Mouse (Mus musculus): ENCODE data around the gene Cygb. TPM values are rescaled to one million over a fixed set of nuclear protein-coding genes. Genes with fewer than 3 reads are reported as not detected.
A peak's percentile ranks its signal among the peaks of the same experiment; 100 is the strongest.
"Not testable (repeated sequence)": the region's sequence is repeated elsewhere in the genome, so short reads cannot be mapped to it uniquely, and the experiment has no call there.

The Cygb gene
- total RNA-seq, 2 experiments from 2014 or later: 16.8 to 22.8 TPM

GRCm38 (mm10) chr11:116623281-116624124, 30.6 kb downstream of the Cygb start:
- intact Hi-C loops (cut with DNase I; ENCODE audit: low total_unique reads): loop anchor here (10.0 kb wide), 1 partner anchor 69 kb away; no protein-coding TSS in a partner anchor
- DNase-seq: no peak

- intact Hi-C loops (cut with DNase I; ENCODE audit: low total_unique reads): loop anchor here (10.0 kb wide), 1 partner anchor 66 kb away; no protein-coding TSS in a partner anchor
Measured at GRCm38 (mm10) chr11:116621258-116621704, 32.8 kb downstream of the Cygb start.

GRCm38 (mm10) chr11:116620559-116621253, 33.4 kb downstream of the Cygb start:
- intact Hi-C loops (cut with DNase I; ENCODE audit: low total_unique reads): loop anchor here (10.0 kb wide), 1 partner anchor 66 kb away; no protein-coding TSS in a partner anchor
- DNase-seq: peak; percentile 52

More at GRCm38 (mm10) chr11:116621258-116621704, 32.8 kb downstream of the Cygb start:
- DNase-seq: peak; percentile 86

GRCm38 (mm10) chr11:116620073-116620472, 34.0 kb downstream of the Cygb start:
- intact Hi-C loops (cut with DNase I; ENCODE audit: low total_unique reads): loop anchor here (10.0 kb wide), 1 partner anchor 65 kb away; no protein-coding TSS in a partner anchor
- DNase-seq: no peak

GRCm38 (mm10) chr11:116619561-116619960, 34.6 kb downstream of the Cygb start:
- intact Hi-C loops (cut with DNase I; ENCODE audit: low total_unique reads): no loop called here

DNA sequence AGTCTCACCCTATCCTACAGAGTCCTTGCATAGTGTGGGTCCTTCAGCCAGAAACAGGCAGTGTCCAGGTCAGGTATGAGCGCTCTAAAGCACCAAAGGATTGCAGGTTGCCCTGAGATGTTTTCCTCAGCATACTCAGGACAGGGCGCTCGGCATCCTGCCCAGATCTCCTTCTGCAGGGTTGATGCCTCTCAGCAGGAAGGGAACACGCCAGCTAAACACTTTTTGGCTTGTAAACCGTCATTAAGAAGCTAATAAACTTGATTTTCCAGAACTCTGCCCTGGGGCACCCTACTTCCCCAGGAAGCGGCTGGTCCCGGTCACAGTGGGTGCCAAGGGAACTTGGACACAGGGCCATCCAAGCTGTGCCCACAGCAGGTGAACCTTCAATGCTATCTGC, 35.0 kb downstream of the Cygb start:
- DNase-seq: no peak
- intact Hi-C loops (cut with DNase I; ENCODE audit: low total_unique reads): no loop called here

More at GRCm38 (mm10) chr11:116619561-116619960, 34.6 kb downstream of the Cygb start:
- DNase-seq: no peak

DNA sequence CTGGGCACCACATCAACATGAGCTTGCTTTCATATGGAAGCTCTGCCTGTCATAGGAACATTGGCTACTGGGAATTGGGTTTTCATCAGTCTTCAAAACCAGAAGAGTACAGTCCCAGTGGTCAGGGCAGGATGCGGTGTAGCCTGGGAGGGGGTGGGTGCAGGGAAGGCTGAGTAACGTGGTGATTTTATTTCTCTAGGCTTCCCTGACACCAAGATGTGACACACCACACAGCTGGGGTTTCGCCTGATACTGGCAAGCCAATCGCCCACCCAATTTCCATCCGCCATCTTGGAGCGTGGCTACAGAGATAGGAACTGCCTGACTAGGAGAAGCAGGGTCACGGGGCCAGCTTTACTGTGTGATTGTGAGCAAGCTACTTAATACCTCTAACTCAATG, 35.4 kb downstream of the Cygb start:
- intact Hi-C loops (cut with DNase I; ENCODE audit: low total_unique reads): no loop called here
- DNase-seq: no peak

GRCm38 (mm10) chr11:116617641-116618040, 36.5 kb downstream of the Cygb start:
- intact Hi-C loops (cut with DNase I; ENCODE audit: low total_unique reads): no loop called here
- no peak for DNase-seq

- intact Hi-C loops (cut with DNase I; ENCODE audit: low total_unique reads): no loop called here
- no peak for DNase-seq
Measured at GRCm38 (mm10) chr11:116616438-116617118, 37.5 kb downstream of the Cygb start.

DNA sequence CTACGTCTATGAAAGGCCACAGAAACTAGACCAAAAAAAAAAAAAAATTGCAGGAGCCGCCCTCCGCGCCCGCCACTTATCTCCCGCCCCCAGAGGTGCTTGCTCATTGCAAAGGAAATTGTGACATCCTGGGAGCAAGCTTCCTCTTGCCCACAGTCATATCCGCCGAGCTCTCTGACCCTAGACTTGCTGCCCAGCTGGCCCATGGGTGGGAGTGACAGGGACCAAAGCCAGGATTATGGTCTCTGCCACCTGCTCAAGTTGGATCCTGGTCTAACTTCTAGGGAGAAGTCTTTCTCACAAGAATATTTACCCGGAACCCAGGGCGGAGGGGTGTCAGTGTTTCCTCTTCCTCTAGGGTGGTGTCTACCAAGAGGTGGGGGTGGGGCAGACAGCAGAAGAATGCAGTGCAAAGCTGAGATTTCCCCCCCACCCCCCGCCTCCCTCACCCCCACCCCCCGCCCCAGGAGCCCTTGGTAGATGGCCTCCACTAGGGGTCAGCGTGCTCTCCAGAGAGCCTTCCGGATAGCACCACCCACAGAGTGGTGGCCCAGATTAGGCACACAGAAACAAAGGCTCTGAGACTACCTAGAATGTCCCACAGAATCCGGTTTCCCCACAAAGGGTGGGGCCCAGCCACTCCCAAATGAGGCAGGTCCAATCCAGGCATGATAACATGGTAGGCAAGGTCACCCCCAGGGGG, 38.2 kb downstream of the Cygb start:
- DNase-seq: peak; percentile 39
- intact Hi-C loops (cut with DNase I; ENCODE audit: low total_unique reads): no loop called here

GRCm38 (mm10) chr11:116613234-116613633, 40.9 kb downstream of the Cygb start:
- intact Hi-C loops (cut with DNase I; ENCODE audit: low total_unique reads): no loop called here
- no peak for DNase-seq

DNA sequence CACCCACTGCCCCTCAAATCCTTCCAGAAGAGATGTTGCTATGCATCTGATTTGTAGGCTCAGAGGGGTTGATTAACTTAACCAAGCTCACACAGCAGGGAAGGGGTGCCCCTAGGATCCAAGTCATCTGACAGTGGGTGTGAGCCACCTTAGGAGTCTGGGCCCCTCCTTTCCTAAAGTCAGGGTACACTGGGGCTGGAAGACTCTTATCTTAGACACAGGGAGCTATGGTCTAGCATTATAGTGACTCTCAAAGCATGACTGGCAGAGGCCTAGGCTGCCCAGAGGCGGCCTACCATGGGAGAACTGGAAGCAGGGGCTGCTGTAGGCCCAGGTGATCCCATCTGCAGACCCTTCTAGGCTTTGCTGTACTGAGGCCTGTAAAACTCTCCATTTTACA, 41.6 kb downstream of the Cygb start:
- intact Hi-C loops (cut with DNase I; ENCODE audit: low total_unique reads): no loop called here
- no peak for DNase-seq

- intact Hi-C loops (cut with DNase I; ENCODE audit: low total_unique reads): no loop called here
- no peak for DNase-seq
Measured at GRCm38 (mm10) chr11:116611883-116612282, 42.2 kb downstream of the Cygb start.

DNA sequence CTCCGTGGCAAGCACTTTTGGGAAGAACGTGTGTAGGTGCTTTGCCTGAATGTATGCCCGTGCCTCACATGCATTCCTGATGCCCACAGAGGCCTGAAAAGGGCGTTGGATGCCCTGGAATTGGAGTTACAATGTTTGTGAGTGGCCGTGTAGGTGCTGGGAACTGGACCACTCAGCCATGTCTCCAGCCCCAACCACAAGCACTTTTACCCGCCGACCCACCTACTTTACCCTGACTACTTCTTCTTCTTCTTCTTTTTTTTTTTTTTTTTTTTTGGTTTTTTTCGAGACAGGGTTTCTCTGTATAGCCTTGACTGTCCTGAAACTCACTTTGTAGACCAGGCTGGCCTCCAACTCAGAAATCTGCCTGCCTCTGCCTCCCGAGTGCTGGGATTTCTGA, 42.9 kb downstream of the Cygb start:
- intact Hi-C loops (cut with DNase I; ENCODE audit: low total_unique reads); DNase-seq: not testable (repeated sequence)

DNA sequence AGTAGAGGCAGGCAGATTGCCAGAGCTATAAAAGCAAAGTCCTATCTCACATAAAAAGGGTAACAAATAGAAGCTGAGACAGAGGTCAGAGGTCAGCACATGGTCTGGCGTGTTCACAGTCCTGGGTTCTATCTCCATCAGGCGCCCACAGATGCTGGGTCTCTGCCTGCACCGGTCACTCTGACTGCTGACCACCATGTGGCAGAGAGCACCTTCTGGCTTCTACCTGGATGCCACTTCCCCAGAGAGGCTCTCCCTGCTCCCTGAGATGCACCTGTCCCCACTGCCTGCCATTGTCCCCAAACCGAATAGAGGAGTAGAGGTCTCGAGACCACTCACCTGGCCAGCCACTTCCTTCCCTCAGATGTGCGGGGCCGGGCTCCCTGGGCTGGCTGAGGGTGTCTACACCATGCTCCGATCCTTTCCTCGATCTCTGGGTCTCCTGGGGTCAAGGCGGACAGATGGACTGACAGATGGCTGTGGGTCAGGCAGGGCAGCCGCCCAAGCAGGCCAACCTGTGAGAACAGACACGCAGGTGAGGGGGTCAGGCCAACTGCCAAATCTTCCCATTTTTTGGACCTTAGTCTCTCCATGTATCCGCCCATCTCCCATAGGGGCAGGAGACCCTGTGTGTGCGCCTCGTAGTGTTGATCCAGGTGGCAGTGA, 44.0 kb downstream of the Cygb start:
- no peak for DNase-seq
- intact Hi-C loops (cut with DNase I; ENCODE audit: low total_unique reads): no loop called here

DNA sequence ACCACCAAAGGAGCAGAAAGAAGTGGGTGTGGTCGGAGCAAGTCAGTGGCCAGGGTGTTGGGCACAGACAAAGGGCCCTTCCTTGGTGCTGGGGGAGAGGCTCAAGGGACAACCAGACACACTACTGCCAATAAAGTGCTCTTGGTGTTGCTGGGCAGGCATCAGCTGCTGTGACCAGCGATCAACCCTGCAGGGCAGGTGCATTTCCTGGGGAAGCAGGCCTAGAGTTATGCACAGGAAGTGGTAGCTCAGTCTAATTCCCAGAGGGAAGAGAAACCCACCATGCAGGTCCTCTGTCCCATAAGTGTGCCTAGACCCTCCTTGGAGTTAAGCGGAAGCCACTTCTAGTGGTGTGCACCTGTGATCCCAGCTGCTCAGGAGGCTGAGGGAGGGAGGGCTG, 46.4 kb downstream of the Cygb start:
- DNase-seq: no peak
- intact Hi-C loops (cut with DNase I; ENCODE audit: low total_unique reads): no loop called here

DNA sequence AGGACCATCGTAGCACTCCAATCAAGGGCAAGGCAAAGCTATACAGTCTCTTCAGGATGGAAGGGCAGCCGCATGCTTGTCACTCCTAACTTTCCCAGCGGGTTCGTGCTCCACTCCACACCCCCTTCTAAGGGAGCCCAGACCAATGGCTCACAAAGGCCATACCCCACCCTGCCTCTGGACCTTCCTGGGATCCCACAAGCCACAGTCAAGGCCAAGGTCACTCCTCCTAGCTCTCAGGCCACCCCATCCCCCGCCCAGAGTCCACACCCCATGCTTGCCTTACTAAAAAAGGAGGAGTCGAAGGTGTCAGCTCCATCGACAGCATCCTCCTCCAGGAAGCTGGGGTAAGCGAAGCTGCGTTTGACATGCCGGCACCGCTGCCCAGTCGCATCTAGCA, 50.0 kb downstream of the Cygb start:
- DNase-seq: no peak
- intact Hi-C loops (cut with DNase I; ENCODE audit: low total_unique reads): no loop called here

DNA sequence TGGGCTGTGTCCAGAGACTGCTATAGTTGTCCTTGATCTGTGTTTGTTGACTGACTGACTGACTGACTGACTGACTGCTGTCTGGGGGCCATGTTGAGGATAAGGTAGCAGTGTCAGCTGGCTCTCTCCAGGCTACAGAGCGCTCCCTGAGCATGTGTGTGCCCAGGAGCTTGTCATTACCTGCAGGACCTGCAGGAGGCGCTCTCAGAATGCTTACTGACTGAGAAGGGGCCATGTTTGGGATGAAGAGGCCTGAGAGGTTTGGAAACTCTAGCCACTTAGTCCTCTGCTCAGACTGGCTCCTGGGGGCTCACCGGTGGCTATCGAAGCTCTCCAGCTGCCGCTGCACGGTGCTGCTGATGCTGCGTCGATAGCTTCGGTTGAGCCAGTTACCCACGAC, 50.8 kb downstream of the Cygb start:
- no peak for DNase-seq
- intact Hi-C loops (cut with DNase I; ENCODE audit: low total_unique reads): no loop called here

- no peak for DNase-seq
- intact Hi-C loops (cut with DNase I; ENCODE audit: low total_unique reads): no loop called here
Measured at GRCm38 (mm10) chr11:116602043-116602442, 52.1 kb downstream of the Cygb start.
